Mouse (Mus musculus) kidney, embryonic 16.5 days (tissue): ENCODE data around the gene Copb1. TPM values are rescaled to one million over a fixed set of nuclear protein-coding genes. Genes with fewer than 3 reads are reported as not detected.

Source experiments
- ATAC-seq: fragments of 200-750 bp; cut with Nextera tagmentation; 2 replicates; pipeline ENCODE4 v1.8.0; 2017; ENCODE audit warnings: moderate TSS enrichment; ENCODE audit not compliant: low FRiP score, low TSS enrichment
- H3K27ac ChIP-seq: fragments of 300-500 bp; sonication (generic); 2 replicates; pipeline ENCODE4 v1.5.1; 2014; ENCODE audit warnings: low read length
- H3K27me3 ChIP-seq: fragments of 300-500 bp; sonication (generic); 2 replicates; pipeline ENCODE4 v1.6.1; 2014; ENCODE audit warnings: low read length, control low read depth, mixed read lengths; ENCODE audit not compliant: insufficient read depth
- H3K36me3 ChIP-seq: fragments of 300-500 bp; sonication (generic); 2 replicates; pipeline ENCODE4 v1.6.1; 2014; ENCODE audit warnings: low read length, control low read depth, mixed read lengths; ENCODE audit not compliant: insufficient read depth
- H3K4me1 ChIP-seq: fragments of 300-500 bp; sonication (generic); 2 replicates; pipeline ENCODE4 v1.6.1; 2014; ENCODE audit warnings: low read length, control low read depth, mixed read lengths; ENCODE audit not compliant: insufficient read depth
- H3K4me2 ChIP-seq: fragments of 300-500 bp; sonication (generic); replicated peaks from 2 replicates; pipeline ENCODE4 v1.6.1; 2014; ENCODE audit warnings: low read depth, low read length
- H3K4me3 ChIP-seq: fragments of 300-500 bp; sonication (generic); 2 replicates; pipeline ENCODE4 v1.5.1; 2014; ENCODE audit warnings: mild to moderate bottlenecking, low read length
- H3K9ac ChIP-seq: fragments of 300-500 bp; sonication (generic); replicated peaks from 2 replicates; pipeline ENCODE4 v1.6.1; 2014; ENCODE audit warnings: low read length
- H3K9me3 ChIP-seq: fragments of 300-500 bp; sonication (generic); 2 replicates; pipeline ENCODE4 v1.6.1; 2016; ENCODE audit warnings: low read length, control low read depth
- WGBS: fragments of 180-500 bp; shearing (Covaris S2); extraction: QIAGEN DNeasy Blood & Tissue Kit; methylation state at CpG from one replicate; pipeline ENCODE4 v1.1.7; 2014; 5-methylcytosine and 5-hydroxymethylcytosine counted together
- polyA plus RNA-seq: library from polyadenylated mRNA; unstranded; fragments of >200 nt; fragmentation: Nextera tagmentation; extraction: Ambion mirVana; gene quantifications from 2 replicates; pipeline ENCODE4 v1.2.1, GENCODE M21; 2015

Copb1 gene
- 134 and 140 TPM in 2 replicates for polyA plus RNA-seq

DNA sequence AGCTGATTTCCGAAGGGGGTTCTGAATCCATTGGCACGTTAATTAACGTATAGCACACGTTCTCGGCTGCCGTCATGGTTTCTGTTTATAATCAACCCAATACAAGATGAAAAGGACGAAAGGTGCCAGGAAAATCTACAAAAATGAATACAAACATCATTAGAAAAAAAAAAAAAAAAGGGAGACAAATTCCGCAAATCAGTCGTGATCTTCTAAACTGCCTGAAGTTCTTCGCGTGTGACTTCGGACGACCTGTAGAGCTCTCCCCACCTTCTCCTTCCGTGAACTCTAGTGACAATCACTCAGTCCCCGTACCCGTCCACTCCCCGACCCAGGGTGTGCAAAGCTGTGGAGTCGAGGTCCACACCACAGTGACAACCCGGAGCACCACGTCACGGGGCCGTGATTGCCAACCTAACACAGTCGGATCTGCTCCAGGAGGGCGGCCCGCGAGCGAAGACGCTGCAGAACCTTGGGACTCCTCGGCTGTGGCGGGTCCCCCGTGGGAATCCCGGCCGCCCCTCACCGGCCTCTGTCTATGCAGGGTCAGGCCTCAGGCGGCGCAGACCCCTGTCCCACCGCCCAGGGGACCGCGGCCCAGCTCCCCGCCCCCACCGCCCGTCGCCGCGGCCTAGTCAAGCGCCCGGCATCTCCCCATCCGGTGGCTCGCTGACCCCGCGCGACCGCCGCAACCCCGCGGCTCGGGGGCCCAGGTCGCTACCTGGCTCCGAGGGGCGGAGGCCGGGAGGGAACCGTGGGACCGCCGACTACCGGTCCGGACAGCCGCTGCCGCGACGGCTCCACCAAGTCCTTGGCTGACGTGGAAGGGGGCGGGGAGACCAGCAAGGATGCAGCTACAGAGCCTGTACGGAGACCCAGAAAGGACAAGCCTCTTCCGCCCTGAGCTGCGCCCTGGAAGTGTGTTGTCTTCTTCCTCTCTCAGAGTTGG, at the start of gene Copb1:
Copb1 (minus strand) TSS at position 827 of the 949 bp plus-strand sequence.
- WGBS, result 1% methylated on average over 68 of the region's 75 CpGs

DNA sequence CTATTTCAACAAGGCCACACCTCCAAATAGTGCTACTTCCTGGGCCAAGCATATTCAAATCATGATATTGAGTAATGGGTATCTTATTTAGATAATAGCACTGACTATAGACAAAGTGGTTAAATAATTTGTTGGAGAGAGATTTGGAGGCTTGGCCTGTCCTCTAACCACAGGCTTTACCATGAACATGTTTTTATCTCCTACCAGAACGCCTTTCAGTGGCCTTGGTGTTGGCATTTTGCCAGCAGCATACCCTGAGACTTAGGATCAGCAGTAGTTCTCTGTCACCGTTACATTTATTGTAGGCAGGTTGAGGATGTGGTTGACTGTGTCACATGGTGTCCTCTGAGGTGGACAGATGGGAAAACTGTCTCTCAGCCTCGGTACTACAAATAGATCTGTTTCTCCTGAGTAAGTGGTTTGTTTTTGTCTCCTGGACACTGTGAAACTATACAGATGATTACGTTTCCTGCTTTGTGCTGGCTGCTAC, 46.8 kb upstream of the Copb1 start:
- Histone ChIP-seq H3K9ac (no peak overlapping the region), H3K4me1 (no peaks in the 10 kb centered on the region), H3K9me3 (no peaks in the 10 kb centered on the region), H3K27me3 (no peaks in the 10 kb centered on the region), H3K4me2 (no peak overlapping the region), H3K4me3 (no peak overlapping the region), H3K27ac (no peak overlapping the region), H3K36me3 (no peaks in the 10 kb centered on the region)
- 75% methylated on average over 4 of the region's 4 CpGs for WGBS
- ATAC-seq, result no peak

More for the DNA sequence above, at the start of gene Copb1:
- Histone ChIP-seq H3K4me1 (peaks cover 3% of the 10 kb centered on the region; the same call in 1 of the 2 replicates), H3K36me3 (peaks cover 23% of the 10 kb centered on the region), H3K27ac (peak within 1 kb of the TSS; percentile 72), H3K27me3 (no peaks in the 10 kb centered on the region), H3K4me3 (peak within 1 kb of the TSS; percentile 82), H3K9me3 (no peaks in the 10 kb centered on the region), H3K9ac (peak within 1 kb of the TSS; percentile 95), H3K4me2 (peak within 1 kb of the TSS; percentile 62)
- ATAC-seq, result peak; percentile 99

- Histone ChIP-seq H3K36me3 (no peaks in the 10 kb centered on the region), H3K4me1 (no peaks in the 10 kb centered on the region), H3K9ac (no peak overlapping the region), H3K4me2 (no peak overlapping the region), H3K27me3 (no peaks in the 10 kb centered on the region), H3K4me3 (no peak overlapping the region), H3K27ac (no peak overlapping the region), H3K9me3 (no peaks in the 10 kb centered on the region)
- 67% methylated on average over 2 of the region's 2 CpGs for WGBS
- ATAC-seq, result no peak
These were observed 46.3 kb upstream of the Copb1 start for GRCm38 (mm10) chr7:114300782-114301181.

DNA sequence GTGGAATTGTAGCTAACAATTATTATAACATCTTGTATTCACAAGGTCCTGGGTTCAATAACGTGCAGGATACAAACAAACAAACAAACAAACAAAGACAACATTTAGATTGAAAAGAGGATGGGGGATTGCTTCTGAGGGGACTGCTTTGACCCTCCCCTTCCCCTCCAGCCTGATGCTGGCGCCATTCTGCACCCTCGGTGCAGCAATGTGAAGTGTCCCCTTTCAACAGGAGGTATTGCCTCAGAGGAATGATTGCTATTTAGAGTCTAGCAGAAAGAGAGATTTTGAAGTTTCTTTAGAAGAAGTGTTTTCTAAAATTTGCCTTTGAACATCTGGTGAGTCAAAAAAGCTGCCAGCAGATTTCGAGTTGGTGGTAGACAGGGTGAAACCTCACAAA, 44.7 kb upstream of the Copb1 start:
- Histone ChIP-seq H3K9me3 (no peaks in the 10 kb centered on the region), H3K4me1 (no peaks in the 10 kb centered on the region), H3K4me2 (no peak overlapping the region), H3K27me3 (no peaks in the 10 kb centered on the region), H3K36me3 (no peaks in the 10 kb centered on the region), H3K27ac (no peak overlapping the region), H3K9ac (no peak overlapping the region), H3K4me3 (no peak overlapping the region)
- WGBS, result 53% methylated on average over 4 of the region's 4 CpGs
- no peak for ATAC-seq

- H3K4me1 ChIP-seq, result peaks cover 29% of the 10 kb centered on the region
- no peaks in the 10 kb centered on the region for H3K27me3 ChIP-seq
- H3K9me3 ChIP-seq, result no peaks in the 10 kb centered on the region
- H3K9ac ChIP-seq, result no peak overlapping the region
- no peak overlapping the region for H3K27ac ChIP-seq
- no peaks in the 10 kb centered on the region for H3K36me3 ChIP-seq
- 83% methylated on average over 5 of the region's 5 CpGs for WGBS
- no peak for ATAC-seq
- no peak overlapping the region for H3K4me2 ChIP-seq
- no peak overlapping the region for H3K4me3 ChIP-seq
These were observed 40.2 kb upstream of the Copb1 start for GRCm38 (mm10) chr7:114294698-114295097.

- WGBS, result 75% methylated on average over 5 of the region's 5 CpGs
- Histone ChIP-seq H3K4me2 (no peak overlapping the region), H3K9me3 (no peaks in the 10 kb centered on the region)
These were observed 39.4 kb upstream of the Copb1 start for GRCm38 (mm10) chr7:114293903-114294302.

GRCm38 (mm10) chr7:114292501-114292971, 38.0 kb upstream of the Copb1 start:
- WGBS, result 15% methylated on average over 12 of the region's 12 CpGs
- Histone ChIP-seq H3K9ac (peak overlapping the region; percentile 53; the same call in 1 of the 2 replicates), H3K4me3 (peak overlapping the region; percentile 18), H3K4me2 (peak overlapping the region; percentile 36), H3K4me1 (peaks cover 29% of the 10 kb centered on the region), H3K9me3 (no peaks in the 10 kb centered on the region), H3K27me3 (no peaks in the 10 kb centered on the region), H3K27ac (0 out of 2 replicates have a peak overlapping the region, but pooled peaks have one; percentile 1), H3K36me3 (no peaks in the 10 kb centered on the region)
- ATAC-seq, result peak; percentile 84; the same call in 1 of the 2 replicates

More at GRCm38 (mm10) chr7:114293903-114294302, 39.4 kb upstream of the Copb1 start:
- Histone ChIP-seq H3K9ac (no peak overlapping the region), H3K27me3 (no peaks in the 10 kb centered on the region), H3K27ac (no peak overlapping the region), H3K36me3 (no peaks in the 10 kb centered on the region), H3K4me3 (no peak overlapping the region), H3K4me1 (peaks cover 29% of the 10 kb centered on the region)
- ATAC-seq, result no peak

- Histone ChIP-seq H3K4me1 (peaks cover 29% of the 10 kb centered on the region), H3K9ac (no peak overlapping the region), H3K9me3 (no peaks in the 10 kb centered on the region), H3K27ac (peak overlapping the region; percentile 73; the same call in 1 of the 2 replicates), H3K4me2 (no peak overlapping the region), H3K36me3 (no peaks in the 10 kb centered on the region), H3K27me3 (no peaks in the 10 kb centered on the region), H3K4me3 (no peak overlapping the region)
- peak; percentile 89 for ATAC-seq
- 33% methylated on average over 15 of the region's 15 CpGs for WGBS
These were observed 37.2 kb upstream of the Copb1 start for GRCm38 (mm10) chr7:114291461-114292335.

GRCm38 (mm10) chr7:114290078-114290506, 35.6 kb upstream of the Copb1 start:
- 52% methylated on average over 5 of the region's 5 CpGs for WGBS
- no peak overlapping the region for H3K9ac ChIP-seq

More at GRCm38 (mm10) chr7:114290078-114290506, 35.6 kb upstream of the Copb1 start:
- no peak for ATAC-seq
- H3K4me3 ChIP-seq, result no peak overlapping the region
- peaks cover 29% of the 10 kb centered on the region for H3K4me1 ChIP-seq
- H3K36me3 ChIP-seq, result no peaks in the 10 kb centered on the region
- no peaks in the 10 kb centered on the region for H3K9me3 ChIP-seq
- H3K27ac ChIP-seq, result no peak overlapping the region
- H3K4me2 ChIP-seq, result no peak overlapping the region
- H3K27me3 ChIP-seq, result no peaks in the 10 kb centered on the region
